Mouse (Mus musculus): Measurements from ENCODE around the gene Apoa4. TPM values are rescaled to one million over a fixed set of nuclear protein-coding genes. Genes with fewer than 3 reads are reported as not detected.

The Apoa4 gene
- total RNA-seq (2021), result not detected

DNA sequence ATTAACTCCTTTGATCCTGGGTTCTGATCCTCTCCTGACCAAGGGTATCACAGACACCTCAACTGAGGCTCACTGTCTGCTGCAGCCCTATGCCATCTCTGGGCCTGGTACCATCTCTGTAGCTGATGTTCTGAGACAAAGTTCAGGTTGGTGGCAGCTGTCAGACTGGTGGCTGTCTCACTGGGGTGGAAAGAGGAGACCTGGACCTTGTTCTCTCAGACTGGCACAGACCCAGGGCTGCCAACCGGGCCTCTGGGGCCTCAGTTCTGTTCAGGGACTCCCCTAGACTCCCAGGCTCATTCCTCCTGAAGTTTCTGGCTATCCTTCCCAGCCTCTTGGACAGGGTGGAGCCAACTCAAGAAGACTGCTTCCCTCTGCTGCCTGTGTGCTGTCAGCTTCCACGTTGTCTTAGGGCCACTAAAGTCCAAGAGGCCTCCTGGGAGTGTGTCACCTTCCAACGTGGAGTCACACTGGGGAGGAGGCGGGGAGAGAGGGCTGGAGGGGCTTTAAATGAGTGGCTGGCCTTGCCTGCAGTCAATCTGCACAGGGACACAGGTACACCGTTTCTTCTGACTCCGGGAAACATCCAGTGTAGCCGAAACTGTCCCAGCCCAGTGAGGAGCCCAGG, at the start of gene Apoa4:
Gene Apoa4, plus strand, starts transcription at position 171 of the 628 bp plus-strand sequence.
- DNase-seq (ENCODE audit: extremely low spot score in 1 of 2, low spot score in 1 of 2), result no peak

DNA sequence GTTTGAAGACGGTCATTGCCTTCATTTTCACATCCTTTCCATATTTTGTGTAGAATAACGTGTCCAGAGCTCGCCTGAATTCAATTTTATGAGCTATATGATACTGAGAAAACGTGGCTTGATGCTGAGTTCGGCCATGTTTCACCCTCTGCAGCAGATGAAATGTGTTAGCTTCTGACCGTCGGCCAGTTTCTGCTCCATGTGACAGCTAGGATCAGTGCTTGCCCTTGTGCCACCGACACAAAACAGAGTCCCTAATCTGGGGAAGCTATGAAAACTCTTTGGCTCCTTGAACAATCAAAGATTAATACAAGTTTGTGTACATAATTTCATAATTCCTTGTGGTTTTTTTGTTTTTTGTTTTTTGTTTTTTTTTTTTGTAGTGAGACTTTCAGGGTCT, 49.3 kb upstream of the Apoa4 start:
- DNase-seq (ENCODE audit: extremely low spot score in 1 of 2, low spot score in 1 of 2), result no peak

DNA sequence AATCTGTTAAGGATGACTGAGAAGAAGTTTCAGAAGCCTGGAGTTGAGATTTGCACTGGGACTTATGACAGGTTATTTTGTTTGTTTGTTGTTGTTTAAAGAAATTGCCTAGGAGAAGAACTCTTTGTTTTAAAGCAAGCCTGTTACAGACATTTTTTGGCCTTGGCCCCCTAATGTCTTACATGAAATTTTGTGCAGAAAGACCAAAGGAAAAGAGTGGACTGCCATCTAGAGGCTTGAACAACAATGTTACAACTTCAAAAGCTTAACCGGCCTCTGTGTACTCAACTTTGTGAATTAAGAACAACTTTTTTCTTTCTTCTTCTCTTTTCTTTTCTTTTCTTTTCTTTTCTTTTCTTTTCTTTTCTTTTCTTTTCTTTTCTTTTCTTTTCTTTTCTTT, 48.9 kb upstream of the Apoa4 start:
- DNase-seq (ENCODE audit: extremely low spot score in 1 of 2, low spot score in 1 of 2), result no peak

DNA sequence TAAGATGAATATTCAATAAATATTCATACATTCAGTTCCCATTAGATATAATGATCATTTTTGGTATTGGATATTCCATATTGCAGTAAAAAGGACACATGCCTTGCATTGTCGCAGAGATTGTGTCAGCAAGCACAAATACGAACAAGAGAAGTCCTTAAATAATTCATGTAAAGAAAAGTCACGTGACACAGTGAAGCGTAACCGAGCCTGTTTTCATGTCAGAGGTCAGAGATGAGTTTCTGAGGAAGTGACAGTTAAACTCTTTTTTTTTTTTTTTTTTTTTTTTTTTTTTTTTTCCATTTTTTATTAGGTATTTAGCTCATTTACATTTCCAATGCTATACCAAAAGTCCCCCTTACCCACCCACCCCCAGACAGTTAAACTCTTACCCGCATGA, 47.9 kb upstream of the Apoa4 start:
- no peak for DNase-seq (ENCODE audit: extremely low spot score in 1 of 2, low spot score in 1 of 2)

DNA sequence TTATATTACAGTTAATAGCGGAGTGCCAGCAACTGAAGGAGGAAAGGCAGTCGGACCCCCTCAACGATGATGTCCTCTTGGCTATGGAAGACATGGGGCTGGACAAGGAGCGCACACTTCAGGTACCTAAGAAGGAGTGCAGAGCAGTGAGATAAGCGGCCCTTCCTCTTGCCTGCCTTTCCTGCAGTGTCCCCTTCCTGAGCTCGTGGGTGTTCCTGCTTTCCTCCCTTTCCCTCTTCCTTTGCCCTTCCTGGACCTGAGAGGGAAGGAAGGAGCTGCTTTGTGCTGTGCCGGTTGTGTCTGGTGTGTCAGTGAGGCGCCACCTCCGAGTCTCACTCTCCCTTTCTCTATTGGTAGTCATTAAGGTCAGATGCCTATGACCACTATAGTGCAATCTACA, 45.7 kb upstream of the Apoa4 start:
- DNase-seq (ENCODE audit: extremely low spot score in 1 of 2, low spot score in 1 of 2), result no peak

DNA sequence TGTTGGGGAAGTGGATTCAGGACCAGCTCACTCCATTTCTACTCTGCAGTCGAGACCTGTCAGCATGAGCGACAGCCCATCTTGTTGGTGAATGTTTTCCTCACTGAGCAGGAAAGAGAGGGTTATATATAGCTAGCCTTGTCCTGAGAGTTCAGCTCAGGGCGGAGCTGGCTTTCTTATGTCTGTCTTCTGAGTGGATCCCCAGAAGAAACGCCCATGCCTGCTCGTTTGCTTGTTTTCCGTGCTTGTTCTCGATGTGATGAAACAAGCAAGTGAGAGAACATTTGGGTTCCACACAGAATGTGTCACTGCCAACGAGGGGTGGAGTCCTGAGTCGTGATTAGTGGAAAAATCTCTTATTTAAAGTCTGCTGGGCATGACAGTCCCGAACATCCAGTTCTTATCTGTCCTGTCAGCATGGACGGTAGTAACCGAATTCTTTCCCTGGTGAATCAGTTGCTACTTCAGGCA, 43.8 kb upstream of the Apoa4 start:
- DNase-seq (ENCODE audit: extremely low spot score in 1 of 2, low spot score in 1 of 2), result no peak

DNA sequence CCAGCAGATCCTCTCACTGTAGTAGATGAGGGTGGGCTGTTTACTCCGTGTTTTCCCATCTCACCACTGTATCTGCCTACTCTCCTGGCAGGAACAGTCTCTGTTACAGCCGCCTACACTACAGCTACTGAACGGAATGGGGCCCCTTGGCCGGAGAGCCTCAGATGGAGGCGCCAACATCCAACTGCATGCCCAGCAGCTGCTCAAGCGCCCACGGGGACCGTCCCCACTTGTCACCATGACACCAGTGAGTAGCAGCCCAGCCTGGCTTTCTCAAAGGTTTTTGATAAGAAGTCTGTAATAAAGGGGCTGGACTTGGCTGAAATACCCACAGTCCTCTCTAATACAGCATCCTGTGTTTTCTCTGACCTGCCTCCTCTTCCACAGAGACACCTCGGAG, 42.0 kb upstream of the Apoa4 start:
- no peak for DNase-seq (ENCODE audit: extremely low spot score in 1 of 2, low spot score in 1 of 2)

DNA sequence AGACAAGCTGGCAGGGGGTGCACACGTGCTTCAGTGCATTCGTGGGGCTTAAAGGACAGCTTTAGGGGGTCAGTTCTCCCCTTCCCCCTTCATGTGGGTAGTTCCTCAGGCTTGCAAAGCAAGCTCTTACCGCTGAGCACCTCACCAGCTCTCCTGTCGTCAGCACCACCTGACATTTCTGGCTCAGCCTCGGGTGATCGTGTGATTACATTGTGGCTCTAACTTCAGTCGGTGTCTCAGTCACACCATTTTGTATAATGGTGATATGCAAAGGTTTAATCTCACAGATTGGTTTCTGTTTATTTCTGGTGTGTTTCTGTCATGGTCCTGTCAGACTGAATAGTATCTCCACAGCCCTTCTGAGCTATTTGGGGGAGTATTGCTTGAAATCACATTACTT, 41.6 kb upstream of the Apoa4 start:
- DNase-seq (ENCODE audit: extremely low spot score in 1 of 2, low spot score in 1 of 2), result no peak

DNA sequence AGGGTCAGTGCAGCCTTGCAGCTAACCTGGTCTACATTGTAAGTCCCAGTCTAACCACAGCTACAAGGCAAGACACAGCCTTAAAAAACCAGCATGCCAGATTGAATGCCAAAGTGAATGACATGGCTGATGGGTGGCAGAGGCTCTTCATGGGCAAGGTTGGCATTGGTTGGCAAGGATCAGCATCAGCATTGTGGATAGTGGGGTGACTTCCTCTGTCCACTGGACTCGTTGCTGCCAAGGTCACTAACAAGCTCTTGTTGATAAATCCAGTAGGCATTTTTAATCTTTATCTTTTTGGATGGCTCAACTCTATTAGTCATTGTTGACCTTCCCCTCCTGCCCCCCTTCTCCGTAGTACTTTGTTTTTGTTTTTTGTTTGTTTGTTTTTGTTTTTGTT, 40.9 kb upstream of the Apoa4 start:
- DNase-seq (ENCODE audit: extremely low spot score in 1 of 2, low spot score in 1 of 2), result no peak

DNA sequence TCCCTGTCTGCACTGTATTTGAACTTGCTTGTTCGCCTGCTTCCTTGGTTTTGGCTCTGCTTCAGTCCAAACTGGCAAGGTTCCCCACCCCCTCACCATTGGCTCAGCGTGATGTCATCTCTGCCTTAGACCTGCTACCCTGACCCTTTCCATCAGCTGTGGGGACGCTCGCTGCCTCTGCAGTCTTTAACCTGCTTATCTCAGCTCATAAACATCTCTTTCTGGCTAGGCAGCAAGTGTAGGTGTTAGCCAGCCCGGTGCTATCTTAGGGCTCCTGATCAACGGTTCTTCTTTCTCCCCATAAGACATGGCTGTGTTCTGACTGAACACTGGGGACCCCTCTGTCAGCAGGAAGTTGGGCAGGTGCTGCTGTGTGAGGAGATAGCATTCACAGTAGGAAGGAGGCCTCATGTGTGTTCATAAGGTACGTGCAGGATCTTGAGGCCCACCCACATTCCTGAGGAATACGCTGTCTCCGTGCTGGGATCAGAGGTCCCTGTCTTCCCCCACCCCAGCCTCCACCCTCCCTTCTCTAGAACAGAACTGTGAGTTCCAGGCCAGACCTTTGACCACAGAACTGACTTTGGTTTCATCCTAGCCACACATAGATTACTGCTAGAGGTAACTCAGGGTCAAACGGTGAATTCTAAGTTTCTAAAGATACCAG, 33.5 kb upstream of the Apoa4 start:
- DNase-seq (ENCODE audit: extremely low spot score in 1 of 2, low spot score in 1 of 2), result no peak

DNA sequence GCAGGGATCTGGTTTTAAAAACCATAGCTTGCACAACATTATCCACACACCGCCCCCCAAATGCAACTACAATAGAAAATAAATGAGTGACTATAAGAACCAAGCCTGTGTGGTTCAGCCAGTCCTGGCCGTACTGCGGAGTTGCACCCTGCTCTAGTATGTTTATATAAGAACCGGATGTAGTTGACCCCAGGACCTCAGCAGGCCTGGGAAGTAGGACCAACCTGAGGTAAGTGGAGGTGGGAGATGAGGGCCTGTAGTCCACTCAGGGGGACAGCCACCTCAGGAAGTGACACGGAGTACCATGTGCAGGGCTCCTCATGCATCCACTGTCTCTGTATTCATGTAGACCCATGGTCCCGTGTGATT, 33.0 kb upstream of the Apoa4 start:
- no peak for DNase-seq (ENCODE audit: extremely low spot score in 1 of 2, low spot score in 1 of 2)

DNA sequence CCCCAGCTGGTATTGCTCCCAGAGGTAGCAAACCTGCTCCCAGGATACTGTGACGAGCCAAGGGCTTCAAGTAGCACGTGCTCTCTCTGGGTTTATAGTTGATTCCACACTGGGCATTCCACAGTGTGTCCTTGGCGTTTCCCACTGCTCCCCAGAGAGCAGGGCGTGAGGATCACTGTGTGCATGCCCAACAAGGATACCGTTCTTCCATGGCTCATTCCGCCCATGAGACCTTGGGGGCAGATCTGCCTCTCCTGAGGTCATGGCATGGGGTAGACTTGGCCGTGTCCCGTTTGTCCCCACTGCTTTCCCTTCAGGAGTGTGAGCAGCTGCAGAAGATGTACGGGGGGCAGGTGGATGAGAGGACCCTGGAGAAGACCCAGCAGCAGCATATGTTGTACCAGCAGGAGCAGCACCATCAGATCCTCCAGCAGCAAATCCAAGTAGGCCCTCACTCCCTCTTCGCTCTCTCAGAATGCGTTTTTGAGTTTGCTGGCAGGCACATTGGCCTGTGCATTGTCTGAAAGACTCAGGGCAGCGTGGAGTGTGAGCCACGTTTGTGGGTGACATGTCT, 32.0 kb upstream of the Apoa4 start:
- no peak for DNase-seq (ENCODE audit: extremely low spot score in 1 of 2, low spot score in 1 of 2)

DNA sequence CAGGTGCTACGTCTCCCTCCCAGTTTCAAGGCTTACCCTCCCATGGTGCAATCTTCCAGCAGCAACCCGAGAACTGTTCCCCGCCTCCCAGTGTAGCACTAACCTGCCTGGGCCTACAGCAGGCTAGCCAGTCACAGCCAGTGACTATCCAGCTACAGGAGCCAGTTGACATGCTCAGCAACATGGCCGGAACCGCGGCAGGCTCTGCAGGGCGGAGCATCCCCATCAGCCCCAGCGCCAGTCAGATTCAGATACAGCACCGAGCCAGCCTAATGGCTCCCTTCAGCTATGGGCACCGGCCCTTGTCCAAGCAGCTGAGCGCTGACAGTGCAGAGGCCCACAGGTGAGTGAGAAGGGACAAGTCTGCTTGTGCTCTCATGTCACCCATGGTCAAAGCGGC, 30.0 kb upstream of the Apoa4 start:
- DNase-seq (ENCODE audit: extremely low spot score in 1 of 2, low spot score in 1 of 2), result no peak

DNA sequence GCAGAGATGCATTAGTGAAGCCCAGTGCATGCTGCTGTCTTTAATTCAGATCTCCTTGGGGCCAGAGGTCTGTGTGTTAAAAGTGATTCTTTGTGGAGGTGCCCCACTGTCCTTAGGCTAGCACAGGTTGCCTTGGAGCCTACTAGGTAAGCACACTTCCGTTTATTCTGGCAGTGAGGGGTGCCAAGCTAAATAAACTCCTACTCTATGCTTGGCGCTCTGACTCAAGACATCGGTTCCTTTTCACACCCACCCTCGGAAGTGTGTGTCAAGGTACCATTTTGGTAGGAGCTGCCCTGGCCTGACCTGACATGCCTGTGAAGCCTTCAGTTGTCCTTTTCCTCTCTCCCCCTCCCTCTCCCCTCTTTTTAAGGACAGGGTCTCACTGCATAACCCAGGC, 26.2 kb upstream of the Apoa4 start:
- DNase-seq (ENCODE audit: extremely low spot score in 1 of 2, low spot score in 1 of 2), result no peak

DNA sequence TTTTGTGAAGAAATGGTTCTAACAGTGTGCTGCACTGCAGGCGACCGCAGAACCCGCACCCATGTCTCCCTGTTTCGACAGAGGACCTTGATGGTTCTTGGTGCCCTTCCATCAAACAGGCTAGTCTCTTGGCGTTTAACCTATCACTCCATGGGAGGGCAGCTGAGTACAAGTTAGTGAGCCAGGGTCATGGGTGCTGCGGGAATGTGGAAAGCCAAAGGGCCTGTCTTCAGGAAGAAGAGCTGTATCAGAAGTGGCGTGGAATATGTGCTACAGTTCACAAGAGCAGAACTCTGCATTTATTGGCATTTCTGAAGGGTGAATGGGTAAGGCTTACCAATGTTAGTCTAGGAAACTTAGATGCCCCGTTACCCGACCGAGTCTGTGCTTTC, 25.6 kb upstream of the Apoa4 start:
- no peak for DNase-seq (ENCODE audit: extremely low spot score in 1 of 2, low spot score in 1 of 2)

DNA sequence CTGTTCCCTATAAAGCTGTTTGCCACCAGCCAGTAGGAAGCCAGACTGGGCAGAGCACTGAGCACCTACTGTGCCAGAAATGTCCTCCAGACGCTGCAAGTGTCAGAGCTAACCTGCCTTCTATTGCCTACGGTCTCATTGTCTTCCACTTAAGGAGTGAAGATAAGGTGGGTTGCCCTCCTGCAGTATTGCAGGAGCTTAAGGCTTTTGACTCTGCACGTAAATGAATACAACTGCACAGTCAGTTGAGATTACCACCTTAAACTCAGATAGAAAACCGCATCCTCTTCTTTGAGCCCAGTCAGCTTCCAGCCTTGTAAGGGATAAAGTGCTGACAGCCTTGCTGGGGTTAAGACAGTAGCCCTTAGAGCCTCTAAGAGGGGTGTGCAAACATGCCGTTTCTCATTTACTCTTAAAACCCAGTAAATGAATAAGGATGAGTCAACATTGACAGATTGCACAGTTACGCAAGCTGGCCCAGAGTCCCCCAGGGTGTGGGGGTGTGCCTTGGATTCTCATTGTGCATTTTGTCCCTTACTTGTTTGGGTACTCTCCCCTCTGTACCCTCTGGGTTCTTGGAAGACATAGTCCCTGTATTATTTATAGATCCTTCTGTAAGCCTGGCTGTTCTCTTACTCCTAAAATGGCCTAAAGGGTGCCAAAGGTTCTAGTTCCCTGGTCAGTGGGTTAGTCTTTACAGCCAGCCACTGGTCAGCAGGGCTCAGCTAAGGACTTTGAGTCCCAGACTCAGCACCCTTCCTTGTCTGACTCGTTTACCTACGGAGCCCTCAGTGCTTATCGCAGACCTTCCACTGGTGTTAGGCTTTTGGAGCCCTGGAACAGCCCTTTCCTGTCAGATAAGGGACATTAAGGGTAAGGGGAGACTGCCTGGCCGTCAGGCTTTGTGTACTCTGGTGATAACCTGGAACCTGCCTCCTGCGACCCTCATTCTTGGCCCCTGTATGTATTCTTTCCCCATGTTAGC, 24.9 kb upstream of the Apoa4 start:
- no peak for DNase-seq (ENCODE audit: extremely low spot score in 1 of 2, low spot score in 1 of 2)

DNA sequence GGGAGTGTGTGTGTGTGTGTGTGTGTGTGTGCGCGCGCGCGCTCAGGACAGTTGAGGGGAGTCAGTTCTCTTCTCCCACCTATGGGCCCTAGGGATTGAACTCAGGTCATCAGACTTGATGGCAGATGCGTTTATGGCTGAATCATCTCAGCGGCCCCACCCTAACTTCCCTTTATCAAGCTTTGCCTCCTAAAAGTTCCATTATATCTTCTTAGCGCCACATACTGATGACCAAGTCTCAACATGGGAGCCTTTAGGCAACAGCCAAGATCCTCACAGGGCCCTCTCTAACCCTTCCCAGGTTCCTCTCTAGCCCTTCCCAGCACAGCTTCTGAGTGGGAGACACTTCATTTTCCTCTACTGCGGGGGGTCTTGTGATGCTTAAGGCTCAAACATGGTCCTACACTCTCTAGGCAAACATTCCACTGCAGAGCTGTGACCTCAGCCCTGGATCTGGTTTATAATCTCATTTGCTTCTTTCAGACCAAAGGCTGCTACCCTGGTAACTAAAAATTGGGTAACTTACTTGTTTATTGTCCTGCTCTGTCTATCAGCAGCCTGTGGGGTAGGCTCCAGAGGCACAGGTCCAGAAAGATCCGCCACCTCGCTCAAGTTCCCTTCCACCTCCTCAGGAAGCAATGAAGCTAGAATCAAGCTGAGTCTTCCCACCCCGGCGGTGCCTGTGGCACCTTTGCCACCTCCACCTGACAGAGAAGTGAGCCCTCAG, 23.6 kb upstream of the Apoa4 start:
- DNase-seq (ENCODE audit: extremely low spot score in 1 of 2, low spot score in 1 of 2), result no peak

DNA sequence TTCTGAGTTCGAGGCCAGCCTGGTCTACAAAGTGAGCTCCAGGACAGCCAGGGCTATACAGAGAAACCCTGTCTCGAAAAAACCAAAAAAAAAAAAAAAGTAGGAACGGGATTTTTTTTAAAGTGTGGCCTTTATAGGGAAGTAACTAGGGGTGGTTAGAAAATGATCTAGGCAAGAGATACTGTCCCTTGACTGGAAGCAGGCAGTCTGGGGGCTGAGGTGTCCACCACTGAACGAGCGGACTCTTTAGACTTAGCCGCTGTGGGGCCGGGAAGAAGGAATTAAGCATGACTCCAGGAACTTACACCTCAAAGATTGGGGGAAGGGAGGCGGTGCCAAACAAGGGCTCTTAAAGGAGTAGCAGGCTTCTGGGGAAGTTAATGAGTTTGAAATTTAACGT, 22.3 kb upstream of the Apoa4 start:
- no peak for DNase-seq (ENCODE audit: extremely low spot score in 1 of 2, low spot score in 1 of 2)

DNA sequence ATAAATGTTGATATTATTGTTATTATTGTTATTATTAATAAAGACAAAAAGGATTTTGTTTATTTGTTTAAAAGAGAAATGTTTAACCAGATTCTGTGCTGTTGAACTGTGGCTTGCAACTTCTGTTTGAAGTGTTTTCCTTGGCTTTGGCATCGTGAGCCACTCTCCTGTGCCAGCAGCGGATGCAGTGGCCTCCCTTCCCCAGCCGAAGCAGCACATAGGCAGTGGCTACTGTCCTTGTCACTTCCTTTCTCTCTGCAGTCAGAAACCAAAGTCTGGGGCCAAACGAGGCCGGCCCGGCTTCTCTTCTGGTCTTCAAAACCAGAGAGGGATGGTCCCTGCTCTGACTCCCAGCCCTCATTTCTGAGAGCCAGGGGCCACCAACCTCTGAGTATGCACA, 17.4 kb upstream of the Apoa4 start:
- DNase-seq (ENCODE audit: extremely low spot score in 1 of 2, low spot score in 1 of 2), result no peak

DNA sequence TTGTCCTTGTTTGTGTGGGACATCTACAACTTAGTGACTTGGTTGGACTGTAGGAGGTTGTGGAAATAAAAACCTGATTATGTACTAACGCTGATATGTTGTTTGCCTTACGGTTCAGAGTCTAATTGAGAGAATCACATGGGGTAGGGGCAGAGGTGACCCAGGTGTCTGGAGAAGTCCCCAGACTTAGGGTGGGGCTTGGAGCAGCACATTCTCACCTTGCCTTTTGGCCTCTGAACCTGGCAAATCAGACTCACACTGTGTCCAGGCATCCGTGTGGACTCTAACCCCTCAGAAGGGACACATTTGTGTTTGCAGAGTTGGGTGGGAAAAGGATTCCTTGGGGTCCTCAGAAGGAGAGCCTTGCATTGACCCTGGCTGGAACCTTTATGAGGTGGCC, 16.4 kb upstream of the Apoa4 start:
- no peak for DNase-seq (ENCODE audit: extremely low spot score in 1 of 2, low spot score in 1 of 2)

All from layer of hippocampus, postnatal 25 days (tissue).